Mouse (Mus musculus) limb, embryonic 12.5 days (tissue): Measurements from ENCODE around the gene Trim39. TPM values are rescaled to one million over a fixed set of nuclear protein-coding genes. Genes with fewer than 3 reads are reported as not detected.
A peak's percentile ranks its signal among the peaks of the same experiment; 100 is the strongest.

Source experiments
- ATAC-seq: fragments of 200-750 bp; cut with Nextera tagmentation; 2 replicates; pipeline ENCODE4 v1.8.0; 2017; ENCODE audit warnings: low read depth, moderate TSS enrichment; ENCODE audit not compliant: insufficient number of reproducible peaks, insufficient read depth, low FRiP score, low TSS enrichment
- H3K27ac ChIP-seq: fragments of 300-500 bp; sonication (generic); 2 replicates; pipeline ENCODE4 v1.5.1; 2016; ENCODE audit warnings: mild to moderate bottlenecking, moderate library complexity
- H3K27me3 ChIP-seq: fragments of 300-500 bp; sonication (generic); 2 replicates; pipeline ENCODE4 v1.6.1; 2016; ENCODE audit warnings: mild to moderate bottlenecking, moderate library complexity
- H3K36me3 ChIP-seq: fragments of 300-500 bp; sonication (generic); 2 replicates; pipeline ENCODE4 v1.6.1; 2016; ENCODE audit warnings: mild to moderate bottlenecking, moderate library complexity
- H3K4me1 ChIP-seq: fragments of 300-500 bp; sonication (generic); replicated peaks from 2 replicates; pipeline ENCODE4 v1.6.1; 2016
- H3K4me2 ChIP-seq: fragments of 300-500 bp; sonication (generic); 2 replicates; pipeline ENCODE4 v1.6.1; 2016; ENCODE audit warnings: mild to moderate bottlenecking, moderate library complexity
- H3K4me3 ChIP-seq: fragments of 300-500 bp; sonication (generic); replicated peaks from 2 replicates; pipeline ENCODE4 v1.5.1; 2016; ENCODE audit warnings: mild to moderate bottlenecking
- H3K9ac ChIP-seq: fragments of 300-500 bp; sonication (generic); replicated peaks from 2 replicates; pipeline ENCODE4 v1.6.1; 2016; ENCODE audit warnings: mild to moderate bottlenecking, moderate library complexity
- H3K9me3 ChIP-seq: fragments of 300-500 bp; sonication (generic); 2 replicates; pipeline ENCODE4 v1.6.1; 2016; ENCODE audit warnings: mild to moderate bottlenecking, moderate library complexity
- WGBS: fragments of 180-500 bp; shearing (Covaris S2); methylation state at CpG from one replicate; pipeline ENCODE4 v1.1.7; 2016; 5-methylcytosine and 5-hydroxymethylcytosine counted together
- polyA plus RNA-seq: library from polyadenylated mRNA; unstranded; fragments of >200 nt; fragmentation: Nextera tagmentation; extraction: Ambion mirVana; gene quantifications from 2 replicates; pipeline ENCODE4 v1.2.1, GENCODE M21; 2016

Gene Trim39
- polyA plus RNA-seq, 1 experiment from 2014 or later, result 23.6 TPM

GRCm38 (mm10) chr17:36272643-36273366 lies 758 bp upstream of the Trim39 start:
- Histone ChIP-seq H3K36me3 (peaks cover 39% of the 10 kb centered on the region), H3K27ac (no peak overlapping the region), H3K4me2 (peak overlapping the region; percentile 92), H3K9ac (peak overlapping the region; percentile 91), H3K27me3 (no peaks in the 10 kb centered on the region), H3K9me3 (no peaks in the 10 kb centered on the region), H3K4me1 (peaks cover 27% of the 10 kb centered on the region), H3K4me3 (peak overlapping the region; percentile 90)
- 87% methylated on average over 9 of the region's 9 CpGs for WGBS
- no peak for ATAC-seq

- under 1% methylated on average over 69 of the region's 84 CpGs for WGBS
- peak; percentile 85 for ATAC-seq
- peak overlapping the region; percentile 90 for H3K4me3 ChIP-seq
- peak overlapping the region; percentile 92 for H3K4me2 ChIP-seq
- peaks cover 27% of the 10 kb centered on the region for H3K4me1 ChIP-seq
- H3K9ac ChIP-seq, result peak overlapping the region; percentile 91
- no peaks in the 10 kb centered on the region for H3K27me3 ChIP-seq
- peaks cover 42% of the 10 kb centered on the region for H3K36me3 ChIP-seq
- peak overlapping the region; percentile 93 for H3K27ac ChIP-seq
- H3K9me3 ChIP-seq, result no peaks in the 10 kb centered on the region
Observed at GRCm38 (mm10) chr17:36270956-36271585, 976 bp downstream of the Trim39 start.

GRCm38 (mm10) chr17:36265834-36266233 lies 6.2 kb downstream of the Trim39 start:
- Histone ChIP-seq H3K27me3 (no peaks in the 10 kb centered on the region), H3K4me3 (no peak overlapping the region), H3K27ac (no peak overlapping the region), H3K9me3 (no peaks in the 10 kb centered on the region), H3K36me3 (peaks cover 72% of the 10 kb centered on the region), H3K4me1 (peaks cover 10% of the 10 kb centered on the region), H3K9ac (no peak overlapping the region), H3K4me2 (no peak overlapping the region)
- no peak for ATAC-seq
- WGBS, result 79% methylated on average over 5 of the region's 5 CpGs

DNA sequence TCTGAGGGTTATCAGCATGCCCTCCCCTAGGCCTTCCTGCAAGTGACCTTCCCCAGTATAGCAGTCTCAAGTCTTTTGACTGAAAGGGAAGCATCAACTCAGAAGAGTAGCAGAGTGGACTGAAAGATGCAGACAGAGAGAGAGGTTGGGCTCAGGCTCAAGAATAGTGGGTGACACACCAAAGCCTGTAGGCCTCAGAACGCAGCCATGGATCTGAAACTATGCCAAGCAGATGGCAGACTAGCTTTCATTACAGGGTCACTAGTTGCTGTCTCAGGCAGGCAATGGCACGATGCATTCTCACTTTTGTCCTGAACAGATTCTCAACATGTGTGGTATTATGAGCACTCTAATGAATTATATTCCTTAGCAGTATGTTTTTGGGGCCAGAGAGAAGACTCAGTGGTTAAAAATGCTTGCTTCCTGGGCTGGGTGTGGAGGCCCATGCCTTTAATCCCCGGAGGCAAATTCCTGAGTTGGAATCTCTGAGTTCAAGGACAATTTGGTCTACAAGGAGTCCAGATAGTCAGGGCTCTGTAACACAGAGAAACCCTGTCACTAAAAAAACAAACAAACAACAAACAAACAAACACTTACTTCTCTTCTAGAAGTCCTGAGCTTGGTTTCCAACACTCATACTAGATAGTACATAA lies 7.6 kb downstream of the Trim39 start:
- Histone ChIP-seq H3K9me3 (no peaks in the 10 kb centered on the region), H3K4me3 (no peak overlapping the region), H3K4me1 (no peaks in the 10 kb centered on the region), H3K4me2 (no peak overlapping the region), H3K9ac (no peak overlapping the region), H3K36me3 (peaks cover 87% of the 10 kb centered on the region), H3K27ac (no peak overlapping the region), H3K27me3 (no peaks in the 10 kb centered on the region)
- no peak for ATAC-seq
- WGBS, result 90% methylated on average over 3 of the region's 3 CpGs

DNA sequence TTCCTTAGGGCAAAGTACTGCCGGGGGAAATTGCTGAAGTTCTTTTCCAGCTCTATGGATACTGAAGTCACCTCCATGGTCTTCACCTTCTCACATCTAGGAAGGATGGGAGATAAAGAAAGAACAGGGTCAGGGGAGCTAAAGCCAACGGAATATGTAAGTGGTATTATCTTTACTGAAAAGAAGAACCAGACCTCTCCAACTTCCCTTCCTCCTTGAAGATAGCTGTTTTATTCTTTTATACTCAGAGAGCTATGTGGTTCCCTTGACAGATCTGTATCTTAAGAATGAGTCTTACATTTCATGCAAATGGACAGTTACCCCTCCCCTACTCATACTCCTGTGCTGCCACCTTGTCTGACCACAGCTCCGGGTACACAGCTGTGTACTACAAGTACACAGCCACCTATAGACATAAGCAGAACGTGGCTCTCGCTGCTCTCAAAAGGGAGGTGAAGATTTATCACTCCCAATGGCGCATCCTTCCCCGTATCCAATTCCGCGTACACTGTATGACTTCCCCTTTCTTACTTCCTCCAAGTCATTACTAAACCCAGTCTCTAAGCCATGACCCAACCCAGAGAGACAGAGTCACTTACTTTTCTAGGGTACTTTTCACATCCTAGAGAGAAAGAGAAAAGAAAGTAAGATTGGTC lies 10.4 kb downstream of the Trim39 start:
- Histone ChIP-seq H3K4me2 (no peak overlapping the region), H3K27ac (no peak overlapping the region), H3K36me3 (peaks cover 79% of the 10 kb centered on the region), H3K9me3 (no peaks in the 10 kb centered on the region), H3K4me1 (peaks cover 4% of the 10 kb centered on the region), H3K9ac (no peak overlapping the region), H3K4me3 (no peak overlapping the region), H3K27me3 (no peaks in the 10 kb centered on the region)
- 91% methylated on average over 9 of the region's 9 CpGs for WGBS
- no peak for ATAC-seq

GRCm38 (mm10) chr17:36257969-36258368 lies 14.1 kb downstream of the Trim39 start, which contains the start of gene Rpp21:
TSS of gene Rpp21 (minus strand) at chr17:36258069.
- Histone ChIP-seq H3K27ac (peak within 1 kb of the TSS; percentile 80), H3K4me3 (peak within 1 kb of the TSS; percentile 72), H3K36me3 (peaks cover 47% of the 10 kb centered on the region), H3K4me2 (peak within 1 kb of the TSS; percentile 55), H3K9me3 (no peaks in the 10 kb centered on the region), H3K9ac (peak within 1 kb of the TSS; percentile 76), H3K4me1 (peaks cover 6% of the 10 kb centered on the region), H3K27me3 (peaks cover 3% of the 10 kb centered on the region; the same call in 1 of the 2 replicates)
- 54% methylated on average over 6 of the region's 6 CpGs for WGBS
- no peak for ATAC-seq

DNA sequence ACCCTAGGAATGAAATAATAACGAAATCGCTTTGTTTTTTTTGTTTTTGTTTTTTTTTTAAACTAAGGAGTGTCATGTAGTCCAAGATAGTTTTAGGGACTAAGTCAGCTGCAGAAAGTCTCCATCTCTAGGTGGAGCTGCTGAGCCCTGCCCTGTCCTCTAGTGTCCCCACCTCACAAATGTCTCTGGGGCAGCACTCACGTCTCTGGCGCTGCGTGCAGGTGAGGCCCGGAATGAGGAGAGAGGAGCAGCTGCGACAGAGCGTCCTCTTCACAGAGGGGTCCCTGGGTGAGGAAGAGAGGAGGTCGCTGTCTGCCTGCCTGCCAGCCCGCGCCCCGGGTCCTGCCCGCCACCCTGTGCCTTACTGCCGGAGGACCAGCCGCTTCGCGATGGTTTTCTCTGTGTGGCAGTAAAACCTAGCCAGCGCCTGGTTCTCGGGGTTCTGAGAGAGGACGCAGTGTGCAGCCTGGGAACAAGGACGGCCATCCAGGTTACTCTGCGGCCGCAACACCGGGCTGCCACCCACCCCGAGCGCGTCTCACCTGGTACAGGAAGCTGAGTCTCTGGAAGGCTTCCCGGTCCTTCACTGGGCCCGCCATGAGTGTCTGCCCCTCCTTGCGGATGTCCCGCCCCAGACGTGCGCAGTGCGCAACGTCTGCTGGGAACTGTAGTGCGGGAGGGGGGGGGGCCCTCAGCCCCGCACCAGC lies 14.7 kb downstream of the Trim39 start:
- Histone ChIP-seq H3K9me3 (no peaks in the 10 kb centered on the region), H3K27ac (peak overlapping the region; percentile 80), H3K4me2 (peak overlapping the region; percentile 55), H3K27me3 (peaks cover 8% of the 10 kb centered on the region), H3K4me1 (peaks cover 6% of the 10 kb centered on the region), H3K36me3 (peaks cover 41% of the 10 kb centered on the region), H3K9ac (peak overlapping the region; percentile 76), H3K4me3 (peak overlapping the region; percentile 72)
- ATAC-seq, result peak; percentile 94
- 1% methylated on average over 37 of the region's 37 CpGs for WGBS

- Histone ChIP-seq H3K27me3 (peaks cover 38% of the 10 kb centered on the region), H3K4me1 (peaks cover 6% of the 10 kb centered on the region), H3K4me2 (no peak overlapping the region), H3K36me3 (no peaks in the 10 kb centered on the region), H3K27ac (no peak overlapping the region), H3K4me3 (no peak overlapping the region), H3K9ac (no peak overlapping the region), H3K9me3 (no peaks in the 10 kb centered on the region)
- ATAC-seq, result no peak
- WGBS, result 61% methylated on average over 6 of the region's 6 CpGs
Observed at GRCm38 (mm10) chr17:36253087-36253600, 18.9 kb downstream of the Trim39 start.

DNA sequence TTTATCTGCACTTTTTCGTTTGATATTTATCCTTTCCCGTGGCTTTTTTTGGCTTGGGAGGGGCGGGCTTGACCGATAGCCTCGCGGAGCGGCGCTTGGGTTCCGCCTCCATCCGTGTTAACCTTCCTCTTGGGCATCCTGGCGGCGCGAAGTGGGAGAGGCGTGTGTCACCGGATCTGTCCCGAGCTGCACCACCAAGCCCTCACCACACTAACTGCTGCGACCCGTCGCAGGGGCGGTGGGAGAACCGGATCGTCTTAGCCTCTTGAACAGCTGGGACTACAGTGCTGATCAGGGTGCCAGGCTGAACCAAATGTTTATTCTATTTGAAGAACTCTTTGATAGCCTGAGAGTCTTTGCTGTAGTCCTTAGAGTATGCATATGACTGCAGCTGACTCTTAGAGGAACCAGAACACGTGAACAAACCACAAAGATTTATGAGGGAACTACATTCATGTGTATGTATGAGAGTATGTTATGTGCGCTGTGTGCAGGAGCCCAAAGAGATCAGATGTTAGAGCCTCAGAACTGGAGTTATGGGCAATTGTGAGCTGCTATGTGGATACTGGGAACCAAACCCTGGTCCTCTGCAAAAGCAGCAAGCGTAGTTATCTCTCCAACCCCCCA lies 19.7 kb downstream of the Trim39 start:
- Histone ChIP-seq H3K9me3 (no peaks in the 10 kb centered on the region), H3K4me3 (peak overlapping the region; percentile 15), H3K36me3 (no peaks in the 10 kb centered on the region), H3K27me3 (peaks cover 45% of the 10 kb centered on the region), H3K4me2 (peak overlapping the region; percentile 48), H3K4me1 (peaks cover 6% of the 10 kb centered on the region), H3K9ac (no peak overlapping the region), H3K27ac (no peak overlapping the region)
- WGBS, result 11% methylated on average over 25 of the region's 25 CpGs
- no peak for ATAC-seq

DNA sequence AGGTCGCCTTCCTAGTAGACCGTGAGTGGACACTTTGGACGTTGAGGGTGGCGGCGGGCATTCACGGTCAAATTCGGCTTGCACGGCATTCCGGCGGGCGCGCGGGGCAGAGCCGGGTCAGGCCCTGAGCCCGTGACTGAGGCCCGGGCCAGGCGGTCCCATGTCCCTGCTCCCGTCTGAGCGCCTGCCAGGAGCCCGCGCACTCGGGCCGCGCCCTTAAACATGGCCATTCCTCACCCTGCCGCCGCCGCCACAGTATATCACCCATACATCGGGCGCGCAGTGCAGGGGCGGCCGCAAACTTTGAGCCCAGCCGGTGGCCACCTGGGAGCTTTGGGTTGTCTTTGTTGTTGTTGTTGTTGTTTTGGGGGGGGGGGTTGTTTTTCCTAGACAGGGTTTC lies 23.2 kb downstream of the Trim39 start:
- H3K4me2 ChIP-seq, result peak overlapping the region; percentile 27; the same call in 1 of the 2 replicates
- no peak overlapping the region for H3K27ac ChIP-seq
- no peaks in the 10 kb centered on the region; the same call in 1 of the 2 replicates for H3K4me1 ChIP-seq
- no peaks in the 10 kb centered on the region for H3K9me3 ChIP-seq
- no peaks in the 10 kb centered on the region for H3K36me3 ChIP-seq
- no peak for ATAC-seq
- WGBS, result 21% methylated on average over 33 of the region's 33 CpGs
- H3K27me3 ChIP-seq, result peaks cover 48% of the 10 kb centered on the region
- H3K4me3 ChIP-seq, result 0 out of 2 replicates have a peak overlapping the region, but pooled peaks have one; percentile 17
- no peak overlapping the region for H3K9ac ChIP-seq
